Mouse (Mus musculus): ENCODE results near the gene Stk10.

Gene Stk10

GRCm38 (mm10) chr11:32571103-32571502, 38.0 kb downstream of the Stk10 start:
- peak; percentile 83 for DNase-seq

- no peak for DNase-seq
Measured at GRCm38 (mm10) chr11:32573669-32574068, 40.6 kb downstream of the Stk10 start.

GRCm38 (mm10) chr11:32575964-32576759, 43.1 kb downstream of the Stk10 start:
- DNase-seq, result no peak

GRCm38 (mm10) chr11:32576760-32577050, 43.6 kb downstream of the Stk10 start:
- DNase-seq, result no peak

GRCm38 (mm10) chr11:32580305-32580947, 47.3 kb downstream of the Stk10 start:
- peak; percentile 98 for DNase-seq

GRCm38 (mm10) chr11:32581031-32581430, 47.9 kb downstream of the Stk10 start:
- no peak for DNase-seq

GRCm38 (mm10) chr11:32582813-32583212, 49.7 kb downstream of the Stk10 start:
- DNase-seq, result no peak

- DNase-seq, result no peak
Measured at GRCm38 (mm10) chr11:32585996-32586395, 52.9 kb downstream of the Stk10 start.

- no peak for DNase-seq
Measured at GRCm38 (mm10) chr11:32587191-32588089, 54.3 kb downstream of the Stk10 start.

- peak; percentile 96 for DNase-seq
Measured at GRCm38 (mm10) chr11:32588090-32588891, 55.2 kb downstream of the Stk10 start.

GRCm38 (mm10) chr11:32588892-32589172, 55.7 kb downstream of the Stk10 start:
- no peak for DNase-seq

- no peak for DNase-seq
Measured at GRCm38 (mm10) chr11:32589201-32589600, 56.1 kb downstream of the Stk10 start.

GRCm38 (mm10) chr11:32589791-32590190, 56.7 kb downstream of the Stk10 start:
- peak; percentile 93 for DNase-seq

- no peak for DNase-seq
Measured at GRCm38 (mm10) chr11:32590205-32590604, 57.1 kb downstream of the Stk10 start.

GRCm38 (mm10) chr11:32591921-32592850, 59.1 kb downstream of the Stk10 start:
- DNase-seq, result no peak

- no peak for DNase-seq
Measured at GRCm38 (mm10) chr11:32593081-32593480, 60.0 kb downstream of the Stk10 start.

- DNase-seq, result no peak
Measured at GRCm38 (mm10) chr11:32594122-32594521, 61.0 kb downstream of the Stk10 start.

- no peak for DNase-seq
Measured at GRCm38 (mm10) chr11:32600371-32600770, 67.3 kb downstream of the Stk10 start.

GRCm38 (mm10) chr11:32601528-32602323, 68.6 kb downstream of the Stk10 start:
- peak; percentile 97 for DNase-seq

- peak; percentile 94 for DNase-seq
Measured at GRCm38 (mm10) chr11:32604663-32605062, 71.6 kb downstream of the Stk10 start.

All from heart, adult 11 months (tissue).